Mouse (Mus musculus): ENCODE data around the gene 1810043G02Rik.
"Not testable (repeated sequence)": the region's sequence is repeated elsewhere in the genome, so short reads cannot be mapped to it uniquely, and the experiment has no call there.

1810043G02Rik gene

GRCm38 (mm10) chr10:78005791-78006438 lies 27.6 kb downstream of the 1810043G02Rik start:
- DNase-seq = peak in 1 of 2 experiments; percentile 33

DNA sequence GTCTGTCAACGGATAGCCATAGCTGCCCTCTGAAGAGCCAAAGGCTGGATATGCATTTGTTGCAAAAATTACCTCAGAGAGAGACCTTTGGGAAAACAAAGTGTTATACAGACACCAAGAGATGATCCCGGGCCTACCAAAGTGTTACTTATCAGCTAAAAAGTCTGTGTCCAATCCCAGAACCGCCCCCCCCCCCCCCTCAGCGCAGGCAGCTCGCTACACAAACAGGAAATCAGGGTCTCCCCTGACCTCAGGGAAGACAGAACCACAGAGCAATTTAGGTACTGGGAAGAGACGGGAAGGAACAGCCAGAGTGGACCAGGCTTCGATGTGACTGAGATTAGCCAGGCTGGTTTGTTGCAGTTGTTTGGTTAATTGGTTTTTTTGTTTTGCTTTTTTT lies 28.9 kb downstream of the 1810043G02Rik start:
- no peak for DNase-seq

DNA sequence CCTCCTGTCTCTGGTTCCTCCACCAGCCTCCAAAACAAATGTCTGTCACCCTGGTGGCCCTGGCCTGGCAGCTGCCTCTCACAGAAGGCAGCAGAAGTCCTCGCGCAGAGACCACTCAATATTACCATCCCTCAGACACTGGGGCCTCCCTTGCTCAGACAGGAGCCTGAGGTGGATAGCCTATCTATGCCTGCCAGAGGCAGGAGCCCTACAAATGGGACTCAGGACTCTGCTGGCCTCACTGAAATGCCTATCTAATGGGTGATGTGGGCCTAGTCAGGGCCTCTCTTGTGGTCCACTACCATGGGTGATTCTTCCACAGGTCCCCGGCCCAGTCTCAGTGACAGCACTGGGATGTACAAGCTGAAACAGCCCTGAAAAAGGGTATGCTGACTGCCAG lies 29.8 kb downstream of the 1810043G02Rik start:
- DNase-seq = no peak

DNA sequence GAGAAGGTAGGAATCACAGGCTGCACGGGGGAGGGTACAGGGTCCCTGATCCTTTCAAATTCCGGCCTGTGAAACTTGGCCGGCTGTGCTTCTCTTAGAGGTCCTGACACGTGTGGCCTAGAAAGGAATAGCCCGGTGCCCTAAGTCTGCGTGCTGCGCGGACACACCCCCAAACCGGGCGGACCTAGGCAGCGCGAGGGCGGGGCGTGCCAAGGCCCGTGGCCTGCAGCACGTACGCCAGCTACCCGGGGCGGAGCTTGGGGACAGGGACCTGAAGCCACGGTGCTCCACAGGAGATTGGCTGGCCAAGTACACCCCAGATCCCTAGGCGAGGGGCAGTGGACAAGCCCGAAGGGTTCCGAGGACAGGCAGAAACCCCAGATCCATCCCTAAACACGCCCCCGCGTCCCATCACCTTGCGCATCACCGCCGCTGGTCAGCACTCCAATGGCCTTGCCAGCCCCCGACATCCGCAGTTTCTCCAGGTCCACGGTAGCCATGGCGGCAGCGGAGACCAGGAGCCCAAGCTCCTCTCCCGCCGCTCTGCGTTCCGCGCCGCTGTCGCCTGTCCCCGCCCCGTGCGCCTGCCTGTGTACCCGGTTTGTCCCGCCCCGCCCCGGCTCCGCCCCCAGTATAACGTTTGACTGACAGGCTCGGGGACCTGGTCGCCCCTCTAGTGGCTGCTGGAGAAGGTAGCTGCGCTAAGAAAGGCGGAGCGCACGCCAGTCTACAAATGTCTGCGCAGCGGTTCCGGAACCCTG lies 31.0 kb downstream of the 1810043G02Rik start:
- DNase-seq = peak; percentile 98 to 99

DNA sequence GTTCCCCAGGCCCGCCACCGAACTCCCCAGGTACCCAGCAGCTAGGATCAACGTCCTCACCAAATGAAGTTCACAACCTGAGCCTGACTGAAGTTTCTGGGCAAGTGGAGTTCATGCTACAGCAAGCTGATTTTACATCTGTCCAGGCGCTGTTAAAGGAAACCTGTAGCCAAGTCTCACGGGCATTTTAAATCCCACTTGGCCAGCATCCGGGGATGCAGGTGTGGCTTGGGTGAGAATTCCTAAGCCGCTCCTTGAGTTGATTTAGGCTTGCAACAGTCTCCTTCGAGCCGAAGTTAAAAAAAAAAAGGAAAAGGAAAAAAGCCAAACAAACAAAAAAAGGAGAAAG lies 31.6 kb downstream of the 1810043G02Rik start, which contains the start of gene Pfkl:
Gene Pfkl, minus strand, starts transcription at position 139 of the 349 bp plus-strand sequence.
- no peak for DNase-seq

DNA sequence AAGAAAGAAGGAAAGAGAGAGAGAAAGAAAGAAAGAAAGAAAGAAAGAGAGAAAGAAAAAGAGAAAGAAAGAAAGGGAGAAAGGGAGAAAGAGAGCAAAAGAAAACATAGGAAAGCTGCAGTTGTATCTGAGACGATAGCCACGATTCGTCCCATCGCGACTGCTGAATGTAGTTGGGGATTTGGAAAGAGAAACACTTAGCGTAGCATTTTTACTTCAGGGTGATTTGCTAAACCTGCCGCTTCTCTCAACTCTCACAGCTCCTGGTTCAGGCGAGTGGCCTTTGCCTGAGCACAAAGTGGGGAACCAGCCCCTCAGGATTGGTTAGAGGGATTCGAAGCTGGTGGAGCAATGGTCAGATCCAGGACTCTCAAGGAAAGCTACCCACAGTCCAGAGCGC lies 32.0 kb downstream of the 1810043G02Rik start:
- DNase-seq = no peak

- not testable (repeated sequence) for DNase-seq
These were observed 32.8 kb downstream of the 1810043G02Rik start for GRCm38 (mm10) chr10:78011116-78011515.

- DNase-seq = no peak
These were observed 34.6 kb downstream of the 1810043G02Rik start for GRCm38 (mm10) chr10:78012661-78013495.

DNA sequence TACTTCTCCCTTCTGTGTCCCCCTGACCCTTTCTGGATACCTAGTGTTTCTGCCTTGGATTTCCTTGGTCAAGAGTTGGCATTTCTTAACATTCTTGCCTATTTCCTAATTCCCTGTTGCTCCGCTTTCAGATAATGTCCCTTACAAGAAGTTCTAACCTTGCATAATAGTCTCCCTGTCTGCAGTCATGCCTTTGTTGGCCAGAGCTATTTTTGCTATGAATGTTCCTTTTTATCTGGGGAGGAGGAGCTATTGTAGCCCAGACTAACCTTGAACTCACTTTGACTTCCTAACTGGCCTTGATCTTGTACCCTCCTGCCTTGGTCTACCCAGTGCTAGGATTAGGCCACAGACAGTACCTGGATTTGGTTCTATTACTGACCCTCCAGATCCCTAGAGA lies 37.2 kb downstream of the 1810043G02Rik start:
- no peak for DNase-seq

DNA sequence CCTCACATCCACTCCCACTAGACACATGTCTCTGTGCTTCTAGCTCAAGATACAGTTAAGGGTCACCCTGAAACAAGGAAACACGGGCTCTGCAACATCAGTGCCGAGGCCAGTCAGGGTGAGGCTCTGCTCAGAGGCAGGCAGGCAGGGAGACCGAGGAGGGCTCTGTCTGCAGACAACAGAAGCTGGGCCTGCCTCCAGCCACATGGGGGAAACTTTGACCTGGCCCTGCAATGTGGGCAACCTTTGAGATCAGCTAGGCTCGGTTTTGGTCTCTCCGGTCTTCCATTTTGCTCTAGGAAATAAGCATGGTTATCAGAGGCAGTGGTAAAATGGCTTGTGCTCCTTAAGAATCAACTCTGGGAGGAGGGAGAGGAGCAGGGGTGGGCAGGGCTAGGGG lies 38.0 kb downstream of the 1810043G02Rik start:
- peak in 1 of 2 experiments; percentile 12 for DNase-seq

- peak; percentile 91 to 92 for DNase-seq
These were observed 40.5 kb downstream of the 1810043G02Rik start for GRCm38 (mm10) chr10:78018797-78019203.

- DNase-seq = peak in 1 of 2 experiments; percentile 9
These were observed 41.0 kb downstream of the 1810043G02Rik start for GRCm38 (mm10) chr10:78019291-78019690.

- not testable (repeated sequence) for DNase-seq
These were observed 41.7 kb downstream of the 1810043G02Rik start for GRCm38 (mm10) chr10:78019984-78020383.

DNA sequence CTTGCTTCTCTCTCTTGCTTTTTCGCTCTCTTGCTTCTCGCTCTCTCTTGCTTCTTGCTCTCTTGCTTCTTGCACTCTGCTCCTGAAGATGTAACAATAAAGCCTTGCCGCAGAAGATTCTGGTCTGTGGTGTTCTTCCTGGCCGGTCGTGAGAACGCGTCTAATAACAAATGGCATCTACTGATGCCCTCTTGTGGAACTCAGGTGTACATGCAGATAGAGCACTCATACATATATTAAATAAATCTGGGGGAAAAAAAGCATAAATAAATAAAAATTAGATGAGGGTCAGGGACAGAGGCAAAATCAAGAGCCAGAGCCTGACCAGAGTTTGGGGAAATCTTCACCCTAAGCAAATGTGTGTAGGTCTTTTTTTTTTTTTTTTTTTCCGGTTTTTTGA lies 47.1 kb downstream of the 1810043G02Rik start:
- DNase-seq = not testable (repeated sequence)

DNA sequence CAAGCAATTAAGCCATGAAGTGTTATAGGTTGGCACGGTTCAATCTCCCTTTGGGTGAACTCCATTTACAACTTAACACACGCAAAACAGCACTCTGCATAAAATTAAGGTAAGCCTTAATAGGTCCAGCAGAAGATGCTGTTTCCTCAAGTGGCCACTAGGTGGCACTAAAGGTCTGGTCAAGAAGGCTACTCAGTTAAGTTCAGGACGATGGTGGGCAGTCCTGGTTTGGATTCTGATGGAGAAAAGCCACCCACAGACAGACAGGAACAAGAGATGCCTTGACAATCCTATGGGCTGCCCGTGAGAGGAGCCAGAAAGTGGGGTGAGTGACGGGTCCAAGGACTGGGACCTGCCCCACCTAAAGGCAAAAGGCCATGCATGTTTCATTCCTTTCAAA lies 49.8 kb downstream of the 1810043G02Rik start:
- peak; percentile 84 to 86 for DNase-seq

DNA sequence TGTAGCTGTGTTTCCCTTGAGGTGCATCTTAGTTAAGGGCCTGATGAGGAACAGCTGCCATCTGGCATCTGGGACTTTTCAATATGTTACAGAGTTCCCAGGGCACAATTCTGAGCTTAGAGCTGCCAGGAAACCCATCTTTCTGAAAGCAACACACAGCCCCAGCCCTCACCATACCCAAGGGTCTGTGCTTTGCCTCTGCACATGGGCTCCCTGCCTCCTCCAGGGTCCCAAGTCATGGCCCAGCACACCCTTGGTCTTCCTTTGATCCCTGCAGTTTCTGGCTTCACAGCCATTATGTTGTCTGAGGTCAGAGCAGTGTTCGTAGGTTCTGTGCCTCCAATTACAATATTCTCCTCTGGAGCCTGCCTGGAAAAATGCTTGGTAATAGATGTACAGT lies 50.8 kb downstream of the 1810043G02Rik start:
- no peak for DNase-seq

DNA sequence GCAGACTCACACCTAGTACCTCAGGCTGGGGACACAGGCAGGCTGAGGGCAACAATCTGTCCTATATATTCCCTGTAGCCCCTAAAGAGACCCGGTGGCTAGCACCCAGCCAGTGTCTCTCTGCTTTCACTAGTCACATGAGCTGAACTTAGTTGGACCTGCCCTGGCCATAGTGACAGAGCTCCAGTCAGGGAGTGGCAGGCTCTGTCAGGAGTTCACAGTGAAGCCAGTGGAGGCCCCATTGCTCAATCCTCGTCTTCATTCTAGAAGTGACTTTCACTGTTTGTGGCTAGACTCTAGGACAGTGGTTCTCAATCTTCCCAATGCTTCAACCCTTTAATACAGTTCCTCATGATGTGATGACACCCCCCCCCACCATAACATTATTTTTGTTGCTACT lies 53.7 kb downstream of the 1810043G02Rik start:
- DNase-seq = no peak
